Mouse (Mus musculus): ENCODE data around the gene Teddm1b. TPM values are rescaled to one million over a fixed set of nuclear protein-coding genes. Genes with fewer than 3 reads are reported as not detected.

The Teddm1b gene
- polyA plus RNA-seq, 1 experiment from 2014 or later, result 0.19 TPM

DNA sequence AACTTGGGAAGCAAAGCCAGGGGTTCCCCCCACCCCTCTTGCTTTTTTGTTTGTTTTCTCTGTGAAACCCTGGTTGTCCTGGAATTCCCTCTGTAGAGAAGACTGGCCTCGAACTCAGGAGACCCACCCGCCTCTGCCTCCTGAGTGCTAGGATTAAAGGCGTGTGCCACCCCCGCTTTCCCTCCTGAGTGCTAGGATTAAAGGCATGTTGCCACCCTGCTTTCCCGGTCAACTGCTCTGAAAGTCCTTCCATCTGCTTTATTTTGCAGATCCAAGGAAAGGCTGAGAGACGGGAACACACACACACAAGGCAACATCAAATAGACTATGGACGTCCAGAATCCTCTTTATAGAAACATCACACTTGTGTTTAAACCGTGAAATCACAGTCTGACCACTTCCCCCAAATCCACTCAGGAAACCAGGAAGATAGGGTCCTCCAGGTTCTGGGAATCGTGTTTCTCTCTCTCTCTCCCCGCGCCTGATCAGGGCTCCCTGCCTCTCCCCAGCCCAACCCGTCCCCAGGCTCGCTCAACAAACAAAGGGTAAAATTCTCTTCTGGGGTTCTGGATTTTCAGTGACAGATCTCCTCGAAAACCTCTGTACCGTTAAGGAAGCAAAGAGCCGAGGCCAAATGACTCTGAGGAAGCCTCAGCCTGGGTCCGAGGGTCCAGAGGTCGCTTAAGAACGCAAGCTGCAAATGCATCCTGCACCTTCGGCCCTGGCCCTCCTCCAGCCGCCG lies 25.0 kb downstream of the Teddm1b start:
- Histone ChIP-seq H3K9ac (ENCODE audit: low read depth, low read length) (peak overlapping the region; percentile 81), H3K27ac (replicated peaks; ENCODE audit: low read depth, low read length) (peak overlapping the region; percentile 96), H3K9me3 (ENCODE audit: control insufficient read depth, low read length) (no peaks in the 10 kb centered on the region), H3K27me3 (replicated peaks; ENCODE audit: control insufficient read depth, insufficient read depth, low read length) (no peaks in the 10 kb centered on the region), H3K36me3 (ENCODE audit: control insufficient read depth, insufficient read depth, low read length) (peaks cover 16% of the 10 kb centered on the region), H3K4me3 (ENCODE audit: low read depth, low read length) (peak overlapping the region; percentile 79), H3K4me1 (ENCODE audit: control insufficient read depth, insufficient read depth, low read length) (peaks cover 15% of the 10 kb centered on the region; the same call in 1 of the 2 replicates), H3K4me2 (ENCODE audit: low read depth, low read length) (peak overlapping the region; percentile 82)
- DNase-seq (ENCODE audit: low spot score) (no peak), ATAC-seq (ENCODE audit: low read depth) (peak; percentile 46; the same call in 1 of the 2 replicates)
- 15% methylated on average over 22 of the region's 22 CpGs for WGBS

DNA sequence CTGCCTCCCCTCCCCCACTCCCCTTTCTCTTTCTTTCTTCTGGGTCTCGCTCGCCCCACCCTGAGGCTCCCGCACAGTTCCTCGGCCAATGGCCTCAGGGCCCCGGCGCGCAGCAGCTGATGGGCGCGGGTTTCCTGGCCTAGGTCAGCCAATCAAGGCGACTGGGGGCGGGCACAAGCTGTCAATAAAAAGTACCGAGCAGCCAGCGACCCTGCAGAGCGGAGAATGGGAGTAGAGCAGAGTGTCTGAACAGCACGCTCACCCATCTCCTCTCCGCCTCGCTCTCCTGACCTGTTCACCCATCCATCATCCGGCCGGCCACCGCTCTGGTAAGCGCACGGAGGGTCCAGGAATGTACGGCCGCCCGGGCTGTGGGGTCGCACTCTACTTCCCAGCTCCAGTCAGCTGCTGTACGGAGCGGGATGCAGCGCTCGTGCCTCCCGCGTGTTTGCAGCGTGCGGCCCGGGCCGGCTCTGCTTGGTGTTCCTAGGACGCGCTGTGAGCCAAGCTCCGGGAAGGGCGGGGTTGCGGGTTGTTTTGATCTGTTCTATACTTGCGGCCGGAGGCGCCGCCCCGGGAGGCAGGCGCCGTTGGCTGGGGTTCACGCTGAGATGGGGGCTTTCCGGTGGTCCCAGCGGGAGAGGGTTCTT lies 25.7 kb downstream of the Teddm1b start, which contains the start of the genes Glul and Teddm2:
Gene Glul (plus strand): TSS at position 214 of the 650 bp plus-strand sequence.
Gene Teddm2 (minus strand): TSS at position 498 of the 650 bp plus-strand sequence.
- H3K27ac ChIP-seq (replicated peaks; ENCODE audit: low read depth, low read length), result peak within 1 kb of the TSS; percentile 96
- H3K9ac ChIP-seq (ENCODE audit: low read depth, low read length), result peak within 1 kb of the TSS; percentile 81
- no peaks in the 10 kb centered on the region for H3K27me3 ChIP-seq (replicated peaks; ENCODE audit: control insufficient read depth, insufficient read depth, low read length)
- WGBS, result under 1% methylated on average over 48 of the region's 51 CpGs
- ATAC-seq (ENCODE audit: low read depth), result peak; percentile 97
- DNase-seq (ENCODE audit: low spot score), result peak; percentile 99
- H3K4me1 ChIP-seq (ENCODE audit: control insufficient read depth, insufficient read depth, low read length), result peaks cover 15% of the 10 kb centered on the region; the same call in 1 of the 2 replicates
- peak within 1 kb of the TSS; percentile 79 for H3K4me3 ChIP-seq (ENCODE audit: low read depth, low read length)
- no peaks in the 10 kb centered on the region for H3K9me3 ChIP-seq (ENCODE audit: control insufficient read depth, low read length)
- H3K4me2 ChIP-seq (ENCODE audit: low read depth, low read length), result peak within 1 kb of the TSS; percentile 82
- H3K36me3 ChIP-seq (ENCODE audit: control insufficient read depth, insufficient read depth, low read length), result peaks cover 23% of the 10 kb centered on the region

DNA sequence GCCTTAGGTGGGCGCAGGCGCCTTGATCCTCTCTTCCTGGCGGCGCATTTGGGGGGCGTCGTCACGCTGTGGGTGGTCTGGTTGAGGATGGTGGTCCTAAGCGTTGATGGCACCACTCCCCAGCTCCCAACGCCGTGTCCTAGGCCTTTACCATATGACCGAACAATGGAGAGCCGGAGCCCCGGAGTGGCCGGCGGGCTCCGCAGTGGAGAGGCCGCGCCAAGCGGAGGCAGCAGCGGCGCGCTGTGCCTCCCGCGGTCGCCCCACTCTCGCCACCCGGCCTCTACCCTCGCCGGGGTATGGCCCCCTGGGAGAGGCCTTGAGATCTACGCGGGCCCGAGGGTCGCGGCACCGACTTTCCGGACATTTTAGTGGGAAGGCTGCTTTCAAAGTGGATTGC lies 26.2 kb downstream of the Teddm1b start:
- peak; percentile 28 for ATAC-seq (ENCODE audit: low read depth)
- DNase-seq (ENCODE audit: low spot score), result peak; percentile 61
- Histone ChIP-seq H3K4me2 (ENCODE audit: low read depth, low read length) (peak overlapping the region; percentile 82), H3K9ac (ENCODE audit: low read depth, low read length) (peak overlapping the region; percentile 81), H3K27me3 (replicated peaks; ENCODE audit: control insufficient read depth, insufficient read depth, low read length) (no peaks in the 10 kb centered on the region), H3K27ac (replicated peaks; ENCODE audit: low read depth, low read length) (peak overlapping the region; percentile 96), H3K36me3 (ENCODE audit: control insufficient read depth, insufficient read depth, low read length) (peaks cover 29% of the 10 kb centered on the region), H3K9me3 (ENCODE audit: control insufficient read depth, low read length) (no peaks in the 10 kb centered on the region), H3K4me1 (ENCODE audit: control insufficient read depth, insufficient read depth, low read length) (peaks cover 15% of the 10 kb centered on the region; the same call in 1 of the 2 replicates), H3K4me3 (ENCODE audit: low read depth, low read length) (peak overlapping the region; percentile 79)
- WGBS, result 0% methylated on average over 25 of the region's 36 CpGs

DNA sequence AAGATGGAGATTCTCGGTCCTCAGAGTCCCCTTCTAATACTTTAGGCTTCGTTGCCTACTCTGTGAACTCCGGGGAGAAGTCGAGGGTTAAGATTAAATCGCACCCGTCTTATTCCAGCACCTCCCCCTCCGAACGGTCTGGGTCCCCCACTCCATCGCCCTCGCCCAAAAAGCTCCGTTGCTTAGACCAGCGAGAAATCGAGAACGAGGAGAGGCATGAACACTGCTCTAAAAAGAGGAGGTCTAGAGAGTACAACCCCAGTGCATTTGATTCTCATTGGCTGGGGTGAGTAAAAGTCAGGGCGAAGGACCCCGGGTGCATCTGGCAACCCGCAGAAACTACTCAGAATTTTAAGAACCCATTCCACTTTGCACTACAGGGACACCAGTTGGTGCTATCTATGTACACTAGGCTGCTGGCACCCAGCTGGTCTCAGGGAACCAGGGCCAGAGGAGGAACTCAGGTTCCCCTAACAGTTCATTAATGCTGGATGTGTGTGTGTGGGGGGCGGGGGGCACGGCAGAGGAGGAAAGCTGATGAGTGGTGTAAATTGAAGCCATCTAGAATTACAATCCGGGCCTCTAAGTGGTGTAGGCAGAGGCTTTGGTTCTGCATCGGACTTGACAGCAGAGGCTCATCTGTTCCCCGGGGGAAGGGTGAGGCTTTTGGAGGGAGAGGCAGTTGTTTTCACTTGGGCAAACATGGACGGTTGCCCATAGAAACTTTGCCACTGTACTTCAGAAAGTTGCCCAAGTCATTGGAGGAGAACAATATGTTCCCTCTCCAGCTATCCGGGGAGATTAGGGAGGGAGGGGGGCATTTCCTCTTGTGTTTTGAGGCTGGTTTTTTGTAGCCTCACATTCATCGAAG lies 26.9 kb downstream of the Teddm1b start:
- ATAC-seq (ENCODE audit: low read depth) (no peak), DNase-seq (ENCODE audit: low spot score) (peak; percentile 84)
- peak overlapping the region; percentile 82 for H3K4me2 ChIP-seq (ENCODE audit: low read depth, low read length)
- WGBS, result under 1% methylated on average over 25 of the region's 25 CpGs
- no peaks in the 10 kb centered on the region for H3K9me3 ChIP-seq (ENCODE audit: control insufficient read depth, low read length)
- peak overlapping the region; percentile 96 for H3K27ac ChIP-seq (replicated peaks; ENCODE audit: low read depth, low read length)
- peaks cover 35% of the 10 kb centered on the region for H3K36me3 ChIP-seq (ENCODE audit: control insufficient read depth, insufficient read depth, low read length)
- H3K4me3 ChIP-seq (ENCODE audit: low read depth, low read length), result peak overlapping the region; percentile 79
- H3K4me1 ChIP-seq (ENCODE audit: control insufficient read depth, insufficient read depth, low read length), result peaks cover 15% of the 10 kb centered on the region; the same call in 1 of the 2 replicates
- H3K27me3 ChIP-seq (replicated peaks; ENCODE audit: control insufficient read depth, insufficient read depth, low read length), result no peaks in the 10 kb centered on the region
- H3K9ac ChIP-seq (ENCODE audit: low read depth, low read length), result peak overlapping the region; percentile 81

DNA sequence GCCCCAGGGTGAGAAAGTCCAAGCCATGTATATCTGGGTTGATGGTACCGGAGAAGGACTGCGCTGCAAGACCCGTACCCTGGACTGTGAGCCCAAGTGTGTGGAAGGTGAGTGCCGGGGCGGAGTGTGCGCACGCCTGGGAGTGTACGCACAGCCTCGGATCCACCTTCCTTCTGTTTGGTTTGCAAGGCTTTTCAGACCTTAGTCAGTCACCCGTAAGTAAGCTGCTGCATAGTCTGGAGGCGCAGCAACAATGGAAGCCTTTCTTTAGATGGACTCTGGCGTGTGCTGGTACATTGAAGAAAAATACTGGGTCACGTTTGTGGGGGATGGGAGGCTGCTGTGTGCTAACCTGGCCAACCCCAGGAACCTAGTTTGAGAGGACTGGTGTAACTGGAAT lies 28.9 kb downstream of the Teddm1b start:
- ATAC-seq (ENCODE audit: low read depth) (no peak), DNase-seq (ENCODE audit: low spot score) (peak; percentile 48)
- no peaks in the 10 kb centered on the region for H3K27me3 ChIP-seq (replicated peaks; ENCODE audit: control insufficient read depth, insufficient read depth, low read length)
- no peaks in the 10 kb centered on the region for H3K9me3 ChIP-seq (ENCODE audit: control insufficient read depth, low read length)
- H3K9ac ChIP-seq (ENCODE audit: low read depth, low read length), result no peak overlapping the region
- WGBS, result 77% methylated on average over 13 of the region's 13 CpGs
- no peak overlapping the region for H3K27ac ChIP-seq (replicated peaks; ENCODE audit: low read depth, low read length)
- H3K36me3 ChIP-seq (ENCODE audit: control insufficient read depth, insufficient read depth, low read length), result peaks cover 54% of the 10 kb centered on the region
- H3K4me3 ChIP-seq (ENCODE audit: low read depth, low read length), result no peak overlapping the region
- peaks cover 15% of the 10 kb centered on the region; the same call in 1 of the 2 replicates for H3K4me1 ChIP-seq (ENCODE audit: control insufficient read depth, insufficient read depth, low read length)
- H3K4me2 ChIP-seq (ENCODE audit: low read depth, low read length), result peak overlapping the region; percentile 82; the same call in 1 of the 2 replicates

DNA sequence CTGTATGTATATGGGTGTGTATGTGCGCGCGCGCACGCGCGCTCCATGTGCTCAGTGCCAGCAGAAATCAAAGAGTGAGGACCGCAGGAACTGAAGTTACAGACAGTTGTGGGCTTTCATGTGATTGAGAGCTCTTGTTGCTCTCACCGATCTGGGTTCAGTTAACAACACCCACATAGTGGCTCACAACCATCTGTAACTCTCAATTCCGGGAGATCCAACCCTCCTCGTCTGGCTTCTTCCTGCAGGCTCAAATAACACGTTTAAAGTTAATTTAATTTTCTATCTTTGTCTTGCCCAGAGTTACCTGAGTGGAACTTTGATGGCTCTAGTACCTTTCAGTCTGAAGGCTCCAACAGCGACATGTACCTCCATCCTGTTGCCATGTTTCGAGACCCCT lies 30.1 kb downstream of the Teddm1b start:
- Histone ChIP-seq H3K4me2 (ENCODE audit: low read depth, low read length) (no peak overlapping the region), H3K9me3 (ENCODE audit: control insufficient read depth, low read length) (no peaks in the 10 kb centered on the region), H3K27ac (replicated peaks; ENCODE audit: low read depth, low read length) (no peak overlapping the region), H3K9ac (ENCODE audit: low read depth, low read length) (no peak overlapping the region), H3K27me3 (replicated peaks; ENCODE audit: control insufficient read depth, insufficient read depth, low read length) (no peaks in the 10 kb centered on the region), H3K36me3 (ENCODE audit: control insufficient read depth, insufficient read depth, low read length) (peaks cover 66% of the 10 kb centered on the region), H3K4me1 (ENCODE audit: control insufficient read depth, insufficient read depth, low read length) (peaks cover 12% of the 10 kb centered on the region; the same call in 1 of the 2 replicates), H3K4me3 (ENCODE audit: low read depth, low read length) (no peak overlapping the region)
- ATAC-seq (ENCODE audit: low read depth), result no peak
- 86% methylated on average over 14 of the region's 14 CpGs for WGBS
- no peak for DNase-seq (ENCODE audit: low spot score)

DNA sequence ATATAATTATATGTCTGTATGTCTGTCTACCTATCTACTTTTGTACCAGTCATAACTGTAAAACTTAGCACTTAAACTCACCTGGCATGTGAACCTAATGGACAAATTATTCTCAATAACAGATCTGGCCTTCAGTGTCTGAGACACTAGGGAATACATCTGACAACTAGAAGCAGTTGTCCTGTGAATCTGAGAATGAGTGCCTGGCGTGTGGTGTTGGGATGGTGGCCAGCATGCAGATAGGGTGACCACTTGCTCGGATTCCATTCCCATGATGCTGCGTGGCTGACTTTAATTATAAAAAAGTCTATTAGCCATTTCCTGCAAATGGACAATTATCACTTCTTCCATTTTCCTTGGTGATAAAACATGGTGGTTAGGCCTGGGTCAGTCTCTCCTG lies 31.7 kb downstream of the Teddm1b start:
- Histone ChIP-seq H3K27me3 (replicated peaks; ENCODE audit: control insufficient read depth, insufficient read depth, low read length) (no peaks in the 10 kb centered on the region), H3K36me3 (ENCODE audit: control insufficient read depth, insufficient read depth, low read length) (peaks cover 78% of the 10 kb centered on the region), H3K9ac (ENCODE audit: low read depth, low read length) (no peak overlapping the region), H3K4me2 (ENCODE audit: low read depth, low read length) (no peak overlapping the region), H3K4me3 (ENCODE audit: low read depth, low read length) (no peak overlapping the region), H3K27ac (replicated peaks; ENCODE audit: low read depth, low read length) (no peak overlapping the region), H3K4me1 (ENCODE audit: control insufficient read depth, insufficient read depth, low read length) (peaks cover 12% of the 10 kb centered on the region; the same call in 1 of the 2 replicates), H3K9me3 (ENCODE audit: control insufficient read depth, low read length) (no peaks in the 10 kb centered on the region)
- 83% methylated on average over 3 of the region's 3 CpGs for WGBS
- no peak for ATAC-seq (ENCODE audit: low read depth)
- no peak for DNase-seq (ENCODE audit: low spot score)

DNA sequence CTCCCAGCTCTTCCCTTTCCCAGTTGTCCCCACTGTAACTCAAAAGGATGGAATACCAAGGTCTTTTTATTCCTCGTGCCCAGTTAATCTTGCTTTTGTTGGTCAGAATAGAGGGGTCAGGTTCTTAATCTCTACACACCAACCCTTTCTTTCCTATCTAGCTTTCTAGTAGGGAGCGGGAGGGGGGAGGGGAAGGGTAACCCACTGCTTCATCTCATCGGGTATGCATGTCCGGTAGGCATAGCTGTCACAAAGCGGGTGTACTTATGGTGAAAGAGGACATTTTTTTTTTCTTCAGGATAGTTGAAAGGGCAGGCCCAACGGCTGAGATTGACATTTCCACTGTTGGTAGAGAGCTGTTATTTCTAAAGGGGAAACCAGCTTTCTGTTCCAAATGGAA lies 34.1 kb downstream of the Teddm1b start:
- Histone ChIP-seq H3K4me3 (ENCODE audit: low read depth, low read length) (no peak overlapping the region), H3K4me2 (ENCODE audit: low read depth, low read length) (no peak overlapping the region), H3K27ac (replicated peaks; ENCODE audit: low read depth, low read length) (no peak overlapping the region), H3K9ac (ENCODE audit: low read depth, low read length) (no peak overlapping the region), H3K4me1 (ENCODE audit: control insufficient read depth, insufficient read depth, low read length) (no peaks in the 10 kb centered on the region), H3K36me3 (ENCODE audit: control insufficient read depth, insufficient read depth, low read length) (peaks cover 71% of the 10 kb centered on the region), H3K27me3 (replicated peaks; ENCODE audit: control insufficient read depth, insufficient read depth, low read length) (no peaks in the 10 kb centered on the region), H3K9me3 (ENCODE audit: control insufficient read depth, low read length) (no peaks in the 10 kb centered on the region)
- no peak for DNase-seq (ENCODE audit: low spot score)
- 89% methylated on average over 6 of the region's 6 CpGs for WGBS
- ATAC-seq (ENCODE audit: low read depth), result no peak

Measured in embryonic facial prominence, embryonic 14.5 days (tissue).